Mouse (Mus musculus) layer of hippocampus, adult 9-11 months (tissue): ENCODE measurements around the gene Cdh23.

ENCODE experiments used
- DNase-seq: peaks from one replicate; pipeline ENCODE4 v3.0.0; 2022

Cdh23 gene

GRCm38 (mm10) chr10:60390904-60391420 lies 305.3 kb downstream of the Cdh23 start:
- no peak for DNase-seq

DNA sequence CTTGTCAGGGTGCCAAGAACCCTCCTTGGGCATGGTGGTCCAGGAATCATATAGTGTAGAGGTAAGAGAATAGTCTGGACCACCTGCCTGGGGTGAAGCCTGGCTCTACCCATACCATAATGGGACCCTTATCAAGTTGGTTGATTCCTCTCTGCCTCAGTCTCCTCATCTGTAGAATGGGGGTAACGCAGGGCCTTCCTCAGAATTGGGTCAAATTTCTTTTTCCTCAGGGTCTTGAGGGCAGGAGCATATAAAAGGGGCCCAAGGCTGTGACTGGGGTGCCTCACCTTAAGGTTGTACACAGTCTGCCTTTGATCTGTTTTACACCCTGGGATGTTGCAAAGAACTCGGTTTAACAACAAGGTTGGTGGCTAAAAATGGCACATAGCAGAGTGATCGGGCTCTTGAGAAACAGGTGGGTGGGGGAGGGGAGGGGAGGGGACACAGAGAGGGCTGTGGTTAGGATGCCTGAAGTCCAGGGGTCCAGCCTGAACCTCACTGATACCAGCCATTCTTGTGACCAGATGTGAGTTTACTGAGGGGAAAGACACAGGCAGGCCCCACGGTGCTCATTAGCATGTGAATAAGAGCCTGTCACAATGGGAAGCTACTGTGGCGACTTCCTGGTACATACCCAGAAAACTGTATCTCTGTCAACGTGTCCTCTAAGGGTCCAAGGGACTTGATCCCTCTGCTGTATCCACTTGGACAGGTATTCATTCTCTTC lies 305.9 kb downstream of the Cdh23 start:
- no peak for DNase-seq

- no peak for DNase-seq
Observed at GRCm38 (mm10) chr10:60389447-60389865, 306.8 kb downstream of the Cdh23 start.

DNA sequence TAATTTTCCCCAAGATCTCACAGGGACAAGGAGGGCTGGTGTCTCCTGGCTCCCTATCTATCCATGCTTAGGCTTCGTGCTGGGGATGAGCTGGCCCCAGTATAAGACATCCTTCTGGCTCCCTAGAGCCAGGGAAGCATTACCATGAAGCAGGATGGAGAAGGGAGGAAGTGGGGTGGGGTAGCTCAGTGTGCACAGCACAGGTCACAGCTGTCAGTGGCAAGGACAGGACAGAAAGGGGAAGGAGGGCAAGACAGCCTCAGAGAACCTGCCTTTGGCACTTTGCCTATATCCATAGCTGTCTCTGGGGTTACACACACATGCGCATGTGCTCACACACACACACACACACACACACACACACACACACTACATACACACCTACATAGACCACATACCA lies 308.0 kb downstream of the Cdh23 start:
- DNase-seq: no peak

DNA sequence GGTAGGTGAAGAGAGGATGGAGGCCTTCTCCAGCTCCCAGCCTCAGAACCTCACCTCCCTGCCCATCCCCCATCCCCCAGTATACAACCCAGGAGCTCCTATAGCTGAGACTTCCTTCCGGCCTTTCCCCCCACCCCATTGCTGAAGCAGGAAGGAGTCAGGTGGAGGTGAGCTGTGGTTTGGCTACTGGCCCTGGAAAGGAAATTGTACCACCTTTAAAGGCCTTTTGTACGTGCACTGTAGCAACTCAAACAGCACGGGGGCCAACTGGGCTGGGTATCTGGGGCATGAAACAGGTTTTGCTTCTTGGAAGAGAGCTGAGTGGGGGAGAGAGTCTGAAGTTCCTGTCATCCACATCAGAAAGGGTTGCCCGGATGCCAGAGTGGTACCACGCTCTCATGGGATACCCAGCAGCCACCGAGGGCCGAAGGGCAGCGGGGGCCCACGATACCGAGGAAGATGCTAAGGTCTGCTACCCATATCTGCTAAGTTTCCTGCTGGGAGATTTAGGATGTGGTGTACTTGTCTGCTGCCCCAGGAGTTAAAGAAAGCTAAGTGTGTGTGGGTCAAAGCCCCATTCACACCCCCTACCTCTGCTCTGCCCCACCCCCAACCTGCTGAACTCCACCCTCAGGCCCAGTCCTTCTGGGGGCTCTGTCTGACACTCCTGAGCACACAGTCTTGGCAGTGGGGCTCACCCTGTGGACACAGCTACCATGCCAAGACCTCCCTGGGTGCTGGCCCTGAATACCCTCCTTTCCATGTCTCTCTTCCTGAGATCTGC lies 315.0 kb downstream of the Cdh23 start:
- no peak for DNase-seq

GRCm38 (mm10) chr10:60380229-60380628 lies 316.1 kb downstream of the Cdh23 start:
- DNase-seq: no peak

- DNase-seq: no peak
Observed at GRCm38 (mm10) chr10:60379419-60379957, 316.8 kb downstream of the Cdh23 start.

DNA sequence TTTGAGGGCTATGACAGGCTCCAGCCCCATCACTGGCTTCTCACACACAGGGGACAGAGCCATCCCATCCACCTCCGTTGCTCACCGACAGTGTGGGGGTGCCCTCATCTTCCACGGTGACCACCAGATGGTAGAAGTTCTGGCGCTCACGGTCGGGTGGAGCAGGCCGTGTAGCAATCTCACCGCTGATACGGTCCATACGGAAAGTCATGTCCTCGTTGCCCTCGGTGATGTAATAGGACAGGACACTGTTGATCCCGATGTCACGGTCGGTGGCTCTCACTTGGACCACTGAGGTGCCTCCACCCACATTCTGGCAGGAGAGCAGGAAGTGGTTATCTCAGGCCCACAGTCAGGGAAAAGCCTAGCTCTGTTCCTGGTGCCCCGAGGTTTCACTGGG lies 319.6 kb downstream of the Cdh23 start:
- no peak for DNase-seq

DNA sequence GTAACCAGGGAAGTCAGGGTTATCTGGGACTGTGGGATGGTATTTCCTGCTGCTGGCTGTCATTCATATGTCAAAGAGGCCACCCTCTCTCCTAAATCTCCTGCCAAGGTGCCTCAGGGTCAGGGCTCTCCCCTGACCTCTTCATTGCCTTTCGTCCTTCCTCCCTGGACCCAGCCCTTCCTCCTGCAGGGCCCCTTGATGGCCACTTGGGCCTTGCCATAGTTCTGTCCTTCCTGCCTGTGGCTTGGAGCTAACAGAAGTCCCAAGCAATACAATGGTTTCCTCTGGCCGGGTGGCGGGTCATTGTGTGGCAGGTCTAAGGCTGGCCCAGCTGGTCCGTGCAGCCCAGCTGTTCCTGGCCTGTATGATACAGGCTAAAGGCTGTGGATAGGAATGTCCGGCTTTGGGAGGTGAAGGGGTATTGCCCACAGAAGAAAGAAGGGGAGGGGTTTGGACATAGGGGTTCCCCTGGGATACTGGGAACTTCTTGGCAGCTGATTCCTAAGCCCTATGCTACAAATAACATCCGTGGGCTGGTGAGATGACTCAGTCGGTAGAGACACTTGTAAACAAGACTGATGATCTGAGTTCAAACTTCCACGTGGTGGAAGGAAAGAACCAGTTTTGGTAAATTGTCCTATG lies 322.2 kb downstream of the Cdh23 start:
- DNase-seq: no peak

DNA sequence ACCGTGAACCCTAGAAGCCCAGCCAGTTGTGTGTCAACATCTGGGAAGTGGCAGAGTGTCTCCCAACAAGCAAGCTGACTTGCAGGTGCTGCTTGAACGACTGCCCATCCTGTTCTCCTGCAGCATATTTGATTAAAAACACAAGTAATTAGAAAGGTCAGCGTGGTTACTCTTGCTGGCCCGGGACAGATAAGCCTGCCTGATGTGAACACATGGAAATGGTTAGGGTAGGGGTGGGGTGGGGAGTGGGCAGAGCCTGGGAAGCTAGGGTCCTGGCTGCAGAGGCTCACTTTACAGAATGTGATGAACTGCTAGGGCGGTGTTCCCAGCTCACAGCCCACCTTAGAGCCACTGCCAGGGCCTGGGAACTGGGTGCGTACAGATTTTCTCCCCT lies 322.8 kb downstream of the Cdh23 start:
- DNase-seq: no peak

DNA sequence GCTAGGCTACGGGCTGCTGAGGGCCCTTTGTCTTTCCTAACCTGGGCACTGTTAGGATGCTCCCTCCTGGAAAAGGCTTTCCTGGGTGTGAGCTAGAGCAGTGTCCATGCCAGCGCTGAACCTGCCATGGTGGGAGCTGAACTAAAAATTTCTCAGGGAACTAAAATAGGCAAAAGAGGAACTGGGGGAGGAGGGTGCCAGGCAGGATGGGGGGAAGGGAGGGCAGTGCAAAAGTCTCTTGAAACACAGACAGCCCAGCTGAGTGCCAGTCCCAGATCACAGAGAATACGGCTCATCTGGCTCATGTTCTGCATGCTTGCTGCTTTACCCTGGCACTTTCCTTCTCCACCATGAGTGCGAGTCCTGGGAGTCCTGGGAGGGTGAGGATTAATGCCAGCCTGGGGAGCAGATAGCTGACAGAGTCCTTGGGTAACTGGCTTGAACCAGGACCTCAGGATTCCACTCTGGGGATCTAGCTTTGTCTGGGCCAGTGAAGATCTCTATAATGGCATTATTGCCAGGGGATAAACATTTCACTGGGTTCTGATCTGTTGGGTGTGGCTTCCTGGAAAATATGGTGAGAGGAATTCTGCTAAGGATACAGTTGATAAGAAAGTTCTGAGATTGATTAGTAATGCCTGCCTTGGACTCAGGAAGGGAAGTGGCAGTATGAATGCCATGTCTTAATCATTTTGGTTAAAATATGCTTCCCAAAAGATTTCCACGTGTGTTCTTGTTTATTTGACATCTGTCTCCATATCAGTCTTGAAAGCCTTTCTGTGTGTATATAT lies 324.5 kb downstream of the Cdh23 start:
- DNase-seq: peak; percentile 64

DNA sequence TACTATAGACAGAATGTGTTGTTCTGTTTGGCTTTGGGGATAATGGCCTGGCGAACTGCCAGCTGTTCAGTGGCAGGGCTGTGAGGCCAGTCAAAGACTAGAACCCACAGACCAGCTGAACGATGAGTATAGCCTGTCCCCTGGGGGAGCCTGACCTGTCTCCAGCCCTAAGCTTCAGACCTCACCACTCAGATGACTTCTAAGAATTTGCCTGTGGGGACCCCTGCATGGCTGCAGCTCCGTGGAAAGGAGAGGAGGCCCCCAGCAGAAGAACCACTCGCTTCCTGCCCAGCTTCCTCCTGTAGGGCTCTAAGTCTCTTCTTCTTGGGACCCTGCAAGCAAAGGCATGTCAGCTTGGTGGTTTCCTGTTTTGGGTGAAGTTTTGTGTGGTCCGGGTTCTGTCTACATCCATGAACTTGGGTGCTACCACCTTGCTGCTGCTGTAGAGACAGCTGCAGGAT lies 325.7 kb downstream of the Cdh23 start:
- no peak for DNase-seq

DNA sequence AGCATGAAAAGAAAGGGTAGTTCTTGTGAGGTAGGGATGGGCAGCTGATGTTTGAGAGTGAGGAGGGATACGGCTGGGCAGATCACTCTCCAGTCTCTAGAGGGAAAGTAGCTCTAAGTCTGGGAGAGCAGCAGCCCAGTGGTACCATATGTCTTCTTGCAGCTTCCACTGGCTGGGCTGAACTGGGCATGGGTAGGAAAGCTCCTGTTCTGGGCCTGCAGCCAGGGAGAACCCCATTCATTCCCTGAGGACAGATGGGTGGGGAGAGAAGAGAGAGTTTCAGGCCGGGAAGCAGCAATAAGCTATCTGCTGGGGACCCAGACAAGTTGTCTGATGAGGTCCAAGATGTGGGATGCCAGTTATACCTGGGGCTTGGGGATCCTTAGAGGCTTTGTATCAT lies 326.2 kb downstream of the Cdh23 start:
- no peak for DNase-seq

DNA sequence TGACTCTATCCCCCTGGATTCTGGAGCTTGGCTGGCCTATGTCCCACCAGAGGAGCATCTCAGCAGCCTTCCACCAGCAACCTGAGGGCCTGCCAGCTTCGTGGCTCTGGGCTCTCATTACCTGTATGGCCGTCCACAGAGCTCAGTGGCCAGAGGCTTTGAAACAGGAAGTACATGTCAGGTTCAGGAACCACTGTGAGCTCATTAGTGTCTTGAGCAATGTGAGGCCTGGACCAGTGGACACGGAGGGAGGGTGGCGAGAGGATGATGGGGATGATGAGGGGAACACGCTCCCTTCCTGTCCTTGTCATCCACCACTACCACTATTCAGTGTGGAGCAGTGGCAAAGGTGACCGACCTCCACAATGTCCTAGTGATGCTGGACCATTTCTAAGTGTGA lies 326.9 kb downstream of the Cdh23 start:
- no peak for DNase-seq

DNA sequence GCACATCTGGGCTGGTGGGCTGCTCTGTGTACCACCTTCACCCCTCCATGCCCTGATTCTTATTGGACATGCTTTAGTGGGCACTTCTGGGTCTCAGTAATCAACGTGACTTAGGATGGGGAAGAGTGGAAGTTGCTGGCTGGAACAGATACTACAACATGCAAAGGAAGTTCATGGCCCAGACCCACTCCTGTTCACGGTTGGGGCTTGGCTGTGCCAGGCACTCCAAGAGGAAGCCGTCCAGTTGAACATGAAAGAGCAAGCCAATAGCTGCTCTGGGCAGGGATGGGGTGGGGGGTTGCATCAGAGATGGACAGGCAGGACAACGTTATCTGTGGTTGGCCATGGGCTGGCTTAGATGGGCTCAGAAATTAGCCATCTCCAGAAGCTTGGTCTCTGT lies 328.4 kb downstream of the Cdh23 start:
- DNase-seq: no peak

DNA sequence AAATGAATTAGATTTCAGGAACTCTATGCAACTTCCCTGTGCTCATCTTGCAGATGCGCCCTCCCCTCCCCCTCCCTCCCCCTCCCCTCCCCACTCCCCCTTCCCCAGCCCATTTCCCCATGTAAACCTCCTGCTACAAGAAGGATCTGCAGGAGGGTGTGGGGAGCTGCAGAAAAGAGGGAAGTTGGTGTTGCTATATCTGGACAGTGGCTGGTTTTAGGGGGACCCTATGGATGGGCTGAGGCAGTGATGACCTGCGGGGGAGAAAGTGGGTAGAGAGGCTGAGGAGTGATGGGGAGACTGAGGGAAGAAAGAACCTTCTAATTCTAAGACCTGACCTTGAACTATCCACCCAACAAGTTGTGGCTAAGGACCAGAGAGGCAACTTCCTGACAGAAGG lies 329.1 kb downstream of the Cdh23 start:
- DNase-seq: peak; percentile 67

- no peak for DNase-seq
Observed at GRCm38 (mm10) chr10:60363426-60363825, 332.9 kb downstream of the Cdh23 start.

DNA sequence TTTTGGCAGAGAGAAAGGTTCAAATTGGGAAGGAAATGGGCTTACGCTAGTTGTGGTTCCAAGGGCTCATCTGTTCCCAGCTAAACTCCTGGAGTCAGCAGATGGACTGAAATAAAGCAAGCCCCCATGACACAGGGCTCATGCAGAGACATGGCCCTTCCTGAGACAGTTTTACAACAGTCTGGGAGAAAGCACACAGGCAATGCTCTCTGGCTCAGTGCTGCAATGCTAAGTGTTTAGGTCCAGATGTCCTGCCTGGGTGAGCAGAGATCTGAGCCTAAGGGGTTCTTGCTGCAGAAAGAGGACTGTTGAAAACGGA lies 334.0 kb downstream of the Cdh23 start:
- DNase-seq: peak; percentile 86

DNA sequence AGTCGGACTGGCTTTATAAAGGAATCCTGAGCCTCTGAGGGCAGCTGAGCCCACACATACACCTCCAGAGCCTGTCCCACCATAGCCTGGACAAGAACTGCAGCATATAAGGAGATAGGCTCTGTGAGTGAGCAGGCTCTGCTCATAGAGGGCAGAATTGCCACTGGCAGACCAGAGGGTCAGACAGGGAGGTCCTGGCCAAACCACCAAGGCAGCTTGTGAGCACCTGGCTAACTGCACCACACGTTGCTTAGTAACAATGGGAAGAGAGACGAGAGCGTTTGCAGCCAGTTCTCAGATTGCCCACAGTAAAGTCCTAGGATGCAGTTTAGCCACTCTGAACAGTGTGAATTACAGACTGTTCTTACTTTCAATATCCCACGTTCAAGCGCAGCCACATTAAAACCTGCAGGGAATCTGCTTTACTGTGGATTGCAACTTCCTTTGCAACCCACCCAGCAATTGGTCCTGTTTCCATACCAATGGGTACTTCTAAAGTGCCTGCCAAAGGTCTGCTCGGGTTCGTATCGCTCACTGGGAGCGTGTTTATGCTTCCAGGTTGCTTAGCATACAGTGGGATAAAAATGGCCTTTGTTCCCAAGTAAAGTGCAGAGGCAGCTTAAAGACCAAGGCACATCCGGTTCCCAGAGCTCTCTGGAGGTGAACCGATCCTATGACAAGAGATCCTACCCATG lies 334.5 kb downstream of the Cdh23 start:
- DNase-seq: no peak

DNA sequence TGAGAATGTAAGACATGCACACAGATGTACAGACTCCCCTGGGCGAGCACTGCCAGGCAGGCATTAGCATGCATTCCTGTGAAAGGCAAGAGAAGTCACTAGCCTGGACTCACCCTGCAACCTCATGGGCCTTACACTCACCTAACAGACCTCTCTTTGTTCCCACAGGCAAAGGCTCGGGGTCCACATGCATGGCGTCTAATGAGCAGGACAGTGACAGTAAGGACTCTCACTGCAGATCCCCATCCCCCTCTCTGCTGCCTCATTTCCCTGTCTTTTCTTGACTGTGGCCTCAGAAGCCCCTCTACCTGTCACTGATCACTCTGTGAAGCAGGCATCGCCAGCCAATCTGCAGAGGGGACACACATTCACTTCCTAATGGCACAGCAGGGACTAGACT lies 337.5 kb downstream of the Cdh23 start:
- no peak for DNase-seq

GRCm38 (mm10) chr10:60357901-60358300 lies 338.4 kb downstream of the Cdh23 start:
- DNase-seq: no peak

DNA sequence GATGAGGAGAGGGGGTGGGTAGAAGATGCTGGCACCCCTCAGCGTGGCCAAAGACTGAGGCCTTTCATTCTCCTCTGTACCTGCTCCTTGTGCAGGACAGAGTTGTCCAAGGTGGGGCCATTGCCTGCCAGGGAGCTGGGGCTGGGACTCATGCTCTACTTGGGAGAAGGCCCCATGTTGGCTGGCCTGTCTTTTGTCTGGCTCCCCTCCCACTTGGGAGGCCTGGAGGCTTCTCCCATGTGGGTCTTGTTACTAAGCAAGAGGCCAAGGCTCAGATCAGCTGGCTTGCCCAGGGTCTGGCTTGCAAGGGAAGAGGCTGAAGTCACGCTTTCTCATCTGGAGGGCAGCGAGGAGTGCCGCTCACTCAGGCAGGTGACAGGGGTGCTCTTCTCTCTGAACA lies 338.8 kb downstream of the Cdh23 start:
- DNase-seq: no peak
